In the genomic region with DNA sequence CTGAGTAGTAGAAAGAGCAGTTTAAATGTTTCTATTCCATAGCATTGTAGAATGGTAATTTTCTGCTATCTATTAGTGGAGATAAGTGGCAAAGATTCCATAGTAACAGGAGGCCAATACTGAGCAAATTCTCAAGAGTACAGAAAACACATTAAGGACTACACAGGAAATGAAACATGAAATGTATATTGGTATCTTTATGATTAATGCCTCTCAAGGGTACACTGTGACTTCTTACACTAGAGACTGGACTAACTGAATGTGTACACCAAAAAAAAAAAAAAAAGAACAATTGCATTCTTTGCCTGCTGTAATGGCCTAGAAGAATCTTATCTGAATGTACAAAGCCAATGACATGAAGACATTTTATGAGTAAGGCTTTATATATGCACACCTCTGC, we compare ENCODE assay signal across 15 mouse cellular contexts.
"Had no signal": no experiment of that assay in that cellular context is flagged by ENCODE, and none has a peak within 500 bp of the region (broad histone marks: within the 10 kb centered on the region; RNA-seq: fewer than 3 reads in every experiment).

No protein-coding gene starts in this region.

- H3K9me3 ChIP-seq: neural tube, embryonic 12.5 days; stomach, embryonic 15.5 days had no signal

- H3K27ac ChIP-seq: neural tube, embryonic 12.5 days; stomach, embryonic 15.5 days; stomach, postnatal 0 days had no signal

- H3K27me3 ChIP-seq: neural tube, embryonic 12.5 days; stomach, embryonic 15.5 days had no signal

- H3K4me2 ChIP-seq: neural tube, embryonic 12.5 days; stomach, embryonic 15.5 days had no signal

- H3K36me3 ChIP-seq: stomach, embryonic 15.5 days had no signal

- H3K9ac ChIP-seq: neural tube, embryonic 12.5 days; stomach, embryonic 15.5 days had no signal

- DNase-seq: retina, postnatal 1 day; right cerebral cortex, adult 18-20 months; right cerebral cortex, postnatal 14 days; right cerebral cortex, postnatal 25 days; right cerebral cortex, postnatal 4 days; spleen, adult 18-20 months; thymus, adult 18-20 months; thymus, adult 2 months; thymus, postnatal 14 days; thymus, postnatal 25 days; thymus, postnatal 36 days; thymus, postnatal 4 days had no signal

- H3K4me3 ChIP-seq: neural tube, embryonic 12.5 days; stomach, embryonic 15.5 days had no signal

- H3K4me1 ChIP-seq: stomach, embryonic 15.5 days had no signal
